Mouse (Mus musculus) lung, embryonic 14.5 days (tissue): ENCODE results near the gene Myo18a. TPM values are rescaled to one million over a fixed set of nuclear protein-coding genes. Genes with fewer than 3 reads are reported as not detected.

Source experiments
- ATAC-seq: fragments of 200-750 bp; cut with Nextera tagmentation; 2 replicates; pipeline ENCODE4 v1.8.0; 2017; ENCODE audit warnings: mild to moderate bottlenecking, moderate TSS enrichment, moderate library complexity; ENCODE audit not compliant: insufficient read depth
- DNase-seq: peaks from one replicate; pipeline ENCODE4 v3.0.0-alpha.2; 2015
- H3K27ac ChIP-seq: fragments of 300-500 bp; sonication (generic); 2 replicates; pipeline ENCODE4 v1.5.1; 2014; ENCODE audit warnings: low read depth, mild to moderate bottlenecking, moderate library complexity
- H3K27me3 ChIP-seq: fragments of 300-500 bp; sonication (generic); 2 replicates; pipeline ENCODE4 v1.6.1; 2014; ENCODE audit warnings: low read length, control low read depth; ENCODE audit not compliant: insufficient read depth
- H3K36me3 ChIP-seq: fragments of 300-500 bp; sonication (generic); 2 replicates; pipeline ENCODE4 v1.6.1; 2014; ENCODE audit warnings: control low read depth; ENCODE audit not compliant: insufficient read depth
- H3K4me1 ChIP-seq: fragments of 300-500 bp; sonication (generic); 2 replicates; pipeline ENCODE4 v1.6.1; 2014; ENCODE audit warnings: antibody characterized with exemption, control low read depth; ENCODE audit not compliant: insufficient read depth
- H3K4me2 ChIP-seq: fragments of 300-500 bp; sonication (generic); 2 replicates; pipeline ENCODE4 v1.6.1; 2014; ENCODE audit warnings: mild to moderate bottlenecking
- H3K4me3 ChIP-seq: fragments of 300-500 bp; sonication (generic); 2 replicates; pipeline ENCODE4 v1.5.1; 2014; ENCODE audit warnings: low read depth, low read length
- H3K9ac ChIP-seq: fragments of 300-500 bp; sonication (generic); 2 replicates; pipeline ENCODE4 v1.6.1; 2014
- H3K9me3 ChIP-seq: fragments of 300-500 bp; sonication (generic); 2 replicates; pipeline ENCODE4 v1.6.1; 2016; ENCODE audit warnings: low read depth, low read length, control low read depth
- CTCF ChIP-seq: IDR thresholded peaks from 2 replicates; pipeline ENCODE4 v1.5.1; 2016; ENCODE audit warnings: antibody characterized with exemption, low read depth
- WGBS: fragments of 180-500 bp; shearing (Covaris S2); extraction: QIAGEN DNeasy Blood & Tissue Kit; methylation state at CpG from one replicate; pipeline ENCODE4 v1.1.7; 2014; 5-methylcytosine and 5-hydroxymethylcytosine counted together
- polyA plus RNA-seq: library from polyadenylated mRNA; unstranded; fragments of >200 nt; fragmentation: Nextera tagmentation; extraction: Ambion mirVana; gene quantifications from 2 replicates; pipeline ENCODE4 v1.2.1, GENCODE M21; 2014

Gene Myo18a
- polyA plus RNA-seq, 1 experiment from 2014 or later: 35.0 TPM

GRCm38 (mm10) chr11:77836751-77837150, 73.7 kb downstream of the Myo18a start:
- Histone ChIP-seq H3K9ac (no peak overlapping the region), H3K27ac (peak overlapping the region; percentile 13; the same call in 1 of the 2 replicates), H3K4me2 (no peak overlapping the region), H3K36me3 (peaks cover 51% of the 10 kb centered on the region), H3K9me3 (no peaks in the 10 kb centered on the region), H3K4me3 (no peak overlapping the region), H3K27me3 (no peaks in the 10 kb centered on the region), H3K4me1 (no peaks in the 10 kb centered on the region)
- 56% methylated on average over 4 of the region's 4 CpGs for WGBS
- no peak for ATAC-seq
- no peak for DNase-seq
- TF ChIP-seq CTCF: no peak

DNA sequence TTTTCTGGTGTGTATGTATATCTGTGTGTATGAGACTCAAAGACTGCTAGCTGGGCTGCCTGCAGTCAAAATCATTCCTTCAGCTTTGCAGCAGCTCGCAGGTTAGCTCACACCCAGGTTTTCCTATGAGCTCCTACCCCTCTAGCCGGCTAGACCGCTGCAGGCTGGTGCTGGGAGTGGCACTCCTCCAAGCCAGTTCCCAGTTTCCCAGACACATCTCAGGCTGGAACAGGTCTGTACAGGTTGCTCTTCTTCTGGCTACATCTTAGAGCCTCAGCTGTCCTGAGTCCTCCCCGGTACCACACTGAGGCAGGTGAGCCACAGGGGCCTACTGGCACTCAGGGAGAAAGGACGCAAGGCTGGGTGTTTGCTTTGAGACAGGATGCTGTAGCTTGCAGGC, 74.8 kb downstream of the Myo18a start:
- 84% methylated on average over 5 of the region's 5 CpGs for WGBS
- H3K36me3 ChIP-seq: peaks cover 55% of the 10 kb centered on the region

DNA sequence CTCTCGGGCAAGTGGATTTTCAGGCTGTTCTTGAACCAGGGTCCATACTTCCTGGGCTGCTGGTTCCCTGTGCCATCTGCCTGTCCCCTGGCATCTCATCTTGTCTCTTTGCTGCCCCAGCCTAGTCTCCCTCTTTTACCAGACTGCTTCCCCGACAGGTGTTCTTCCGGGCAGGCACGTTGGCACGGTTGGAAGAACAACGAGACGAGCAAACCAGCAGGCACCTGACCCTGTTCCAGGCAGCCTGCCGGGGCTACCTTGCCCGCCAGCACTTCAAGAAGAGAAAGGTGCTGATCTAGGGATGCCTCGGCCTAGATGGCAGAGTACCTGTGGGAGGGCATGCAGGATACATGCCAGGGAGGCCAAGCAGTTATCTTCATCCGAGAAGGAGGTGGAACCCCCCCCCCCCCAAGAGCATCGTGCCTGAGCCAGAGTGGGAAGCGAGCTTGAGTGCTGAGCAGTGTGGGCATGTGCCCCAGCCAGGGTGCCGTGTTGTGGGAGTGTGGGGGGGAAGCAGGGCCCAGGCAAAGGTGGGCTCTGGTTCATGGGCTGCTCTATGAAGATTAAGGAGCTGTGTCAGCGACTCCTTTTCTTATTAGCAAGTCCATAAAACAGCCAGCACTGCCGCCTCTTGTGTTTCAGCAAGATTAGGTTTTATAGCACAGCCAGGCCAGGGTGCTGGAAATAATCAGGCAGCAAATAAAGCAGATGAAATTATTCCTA, 77.6 kb downstream of the Myo18a start:
- WGBS: 85% methylated on average over 16 of the region's 16 CpGs
- Histone ChIP-seq H3K27ac (no peak overlapping the region), H3K4me1 (no peaks in the 10 kb centered on the region), H3K4me2 (no peak overlapping the region), H3K27me3 (no peaks in the 10 kb centered on the region), H3K36me3 (peaks cover 62% of the 10 kb centered on the region), H3K9ac (no peak overlapping the region), H3K4me3 (no peak overlapping the region), H3K9me3 (no peaks in the 10 kb centered on the region)
- ATAC-seq (no peak), DNase-seq (no peak)
- TF ChIP-seq CTCF: no peak

More for the DNA sequence above, 74.8 kb downstream of the Myo18a start:
- Histone ChIP-seq H3K9ac (no peak overlapping the region), H3K9me3 (no peaks in the 10 kb centered on the region), H3K4me3 (no peak overlapping the region), H3K27ac (no peak overlapping the region), H3K27me3 (no peaks in the 10 kb centered on the region), H3K4me2 (no peak overlapping the region), H3K4me1 (no peaks in the 10 kb centered on the region)
- ATAC-seq (no peak), DNase-seq (no peak)
- TF ChIP-seq CTCF: no peak

DNA sequence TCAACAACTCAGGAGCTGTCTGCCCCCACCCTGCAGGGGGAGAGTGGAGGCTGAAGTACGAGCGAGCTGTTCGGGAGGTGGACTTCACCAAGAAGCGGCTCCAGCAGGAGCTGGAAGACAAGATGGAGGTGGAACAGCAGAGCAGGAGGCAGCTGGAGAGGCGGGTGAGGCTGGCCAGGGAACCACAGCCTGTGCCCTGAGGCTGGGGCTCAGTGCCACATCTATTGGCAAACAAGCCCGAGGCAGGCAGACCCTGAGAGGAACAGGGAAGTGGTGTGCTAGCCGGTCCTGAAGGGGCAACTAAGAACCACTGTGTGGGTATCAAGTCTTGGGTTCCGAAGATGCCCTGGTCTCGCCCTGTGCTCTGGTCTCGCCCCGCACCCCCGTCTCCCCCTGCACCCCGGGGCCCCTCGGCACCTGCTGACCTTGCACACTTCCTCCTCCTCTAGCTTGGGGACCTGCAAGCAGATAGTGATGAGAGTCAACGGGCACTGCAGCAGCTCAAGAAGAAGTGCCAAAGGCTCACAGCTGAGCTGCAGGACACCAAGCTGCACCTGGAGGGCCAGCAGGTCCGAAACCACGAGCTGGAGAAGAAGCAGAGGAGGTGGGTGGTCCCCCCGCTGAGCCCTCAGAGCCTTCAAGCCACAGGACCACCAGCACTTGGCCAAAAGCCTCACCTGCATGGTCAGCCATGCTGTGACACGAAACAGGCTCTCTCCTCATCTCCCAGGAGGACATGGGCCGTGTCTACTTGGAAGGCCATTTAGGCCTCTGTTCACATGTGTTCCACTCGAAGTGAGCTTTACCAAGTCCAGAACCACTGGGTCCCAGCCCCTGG, 80.2 kb downstream of the Myo18a start:
- no peak overlapping the region for H3K4me3 ChIP-seq
- ATAC-seq (no peak), DNase-seq (no peak)
- no peak for TF ChIP-seq CTCF
- whole genome bisulfite sequencing: 87% methylated on average over 21 of the region's 21 CpGs
- no peak overlapping the region for H3K4me2 ChIP-seq
- no peaks in the 10 kb centered on the region for H3K27me3 ChIP-seq
- H3K27ac ChIP-seq: no peak overlapping the region
- H3K36me3 ChIP-seq: peaks cover 72% of the 10 kb centered on the region
- H3K9me3 ChIP-seq: no peaks in the 10 kb centered on the region
- no peaks in the 10 kb centered on the region for H3K4me1 ChIP-seq
- no peak overlapping the region for H3K9ac ChIP-seq

- DNase-seq (no peak), ATAC-seq (no peak)
- no peaks in the 10 kb centered on the region for H3K27me3 ChIP-seq
- 71% methylated on average over 4 of the region's 4 CpGs for WGBS
- no peak overlapping the region for H3K4me3 ChIP-seq
- no peak overlapping the region for H3K27ac ChIP-seq
- H3K9me3 ChIP-seq: no peaks in the 10 kb centered on the region
- H3K36me3 ChIP-seq: peaks cover 74% of the 10 kb centered on the region
- H3K9ac ChIP-seq: no peak overlapping the region
- H3K4me2 ChIP-seq: no peak overlapping the region
- H3K4me1 ChIP-seq: no peaks in the 10 kb centered on the region
- no peak for TF ChIP-seq CTCF
These were observed 80.8 kb downstream of the Myo18a start for GRCm38 (mm10) chr11:77843906-77844200.

GRCm38 (mm10) chr11:77847599-77848128, 84.6 kb downstream of the Myo18a start:
- H3K4me1 ChIP-seq: 0 out of 2 replicates have a peak, but pooled peaks cover 4% of the 10 kb centered on the region
- H3K4me2 ChIP-seq: no peak overlapping the region
- no peak overlapping the region for H3K4me3 ChIP-seq
- 31% methylated on average over 9 of the region's 9 CpGs for WGBS
- no peaks in the 10 kb centered on the region for H3K9me3 ChIP-seq
- no peak overlapping the region for H3K27ac ChIP-seq
- DNase-seq (no peak), ATAC-seq (peak; percentile 23; the same call in 1 of the 2 replicates)
- peaks cover 80% of the 10 kb centered on the region for H3K36me3 ChIP-seq
- H3K9ac ChIP-seq: no peak overlapping the region
- H3K27me3 ChIP-seq: no peaks in the 10 kb centered on the region
- no peak for TF ChIP-seq CTCF

DNA sequence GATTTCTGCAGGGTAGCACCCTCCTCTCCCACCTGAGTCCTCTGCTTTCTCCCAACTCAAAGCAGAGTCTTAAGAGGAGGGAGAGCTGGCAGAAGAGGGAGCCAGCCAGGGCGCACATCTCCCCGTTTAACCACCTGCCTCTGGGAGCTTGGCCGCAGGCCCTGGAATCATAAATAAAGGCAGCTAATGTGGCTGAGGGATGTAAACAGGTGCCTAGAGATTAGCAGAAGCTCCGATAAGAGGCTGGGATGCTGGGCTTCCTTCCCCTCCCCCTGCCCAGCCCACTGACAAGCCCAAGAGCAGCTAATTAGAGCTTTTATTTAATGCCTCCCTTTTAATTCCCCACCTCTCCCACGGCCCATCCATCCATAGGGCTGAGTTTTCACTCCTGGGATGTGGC, 85.1 kb downstream of the Myo18a start:
- Histone ChIP-seq H3K9me3 (no peaks in the 10 kb centered on the region), H3K27ac (no peak overlapping the region), H3K9ac (no peak overlapping the region), H3K4me3 (no peak overlapping the region), H3K4me1 (0 out of 2 replicates have a peak, but pooled peaks cover 4% of the 10 kb centered on the region), H3K36me3 (peaks cover 79% of the 10 kb centered on the region), H3K4me2 (no peak overlapping the region), H3K27me3 (no peaks in the 10 kb centered on the region)
- peak; percentile 30; the same call in 1 of the 2 replicates for ATAC-seq
- no peak for DNase-seq
- WGBS: 37% methylated on average over 5 of the region's 5 CpGs
- no peak for TF ChIP-seq CTCF
